Mouse (Mus musculus) lung, postnatal 0 days (tissue): ENCODE data around the gene Pde4d.

ENCODE experiments used
- CTCF ChIP-seq: IDR thresholded peaks from 2 replicates; pipeline ENCODE4 v1.5.1; 2016; ENCODE audit warnings: antibody characterized with exemption, mild to moderate bottlenecking
- EP300 ChIP-seq: IDR thresholded peaks from 2 replicates; pipeline ENCODE4 v1.6.1; 2016; ENCODE audit warnings: antibody characterized with exemption, mild to moderate bottlenecking, control low read depth

GRCm38 (mm10) chr13:108909193-108909592 lies 459.4 kb downstream of the Pde4d start:
- TF ChIP-seq CTCF (no peak), EP300 (no peak)
